Mouse (Mus musculus): ENCODE results near the gene Ccng1. TPM values are rescaled to one million over a fixed set of nuclear protein-coding genes. Genes with fewer than 3 reads are reported as not detected.

Ccng1 gene
- polyA plus RNA-seq (2015; fragmentation: Nextera tagmentation; extraction: Ambion mirVana), result 31.7 and 35.5 TPM in 2 replicates

GRCm38 (mm10) chr11:40755109-40755627 lies at the start of gene Ccng1:
Gene Ccng1 (minus strand): TSS chr11:40755311.
- H3K4me2 ChIP-seq (replicated peaks), result peak within 1 kb of the TSS; percentile 84
- no peak within 1 kb of the TSS for H3K27ac ChIP-seq

DNA sequence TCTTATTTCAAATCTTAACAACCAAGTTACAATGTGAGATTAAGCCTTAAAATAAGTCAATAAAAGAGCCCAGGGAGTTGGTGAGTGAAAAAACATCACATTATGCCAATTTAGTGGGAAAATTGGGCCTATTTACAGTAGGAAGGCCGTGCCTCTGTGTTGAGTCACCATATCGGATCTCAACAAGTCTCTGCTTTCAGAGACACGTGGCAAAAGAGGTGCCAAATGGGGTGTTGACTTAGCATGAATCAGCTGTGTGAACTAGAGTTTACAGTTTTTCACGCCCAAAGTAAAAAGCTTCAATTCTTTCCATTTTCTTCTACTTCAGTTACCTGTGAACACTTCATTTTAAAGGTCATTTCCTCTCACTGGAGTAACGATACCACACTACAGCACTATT lies 35.2 kb upstream of the Ccng1 start:
- Histone ChIP-seq H3K9me3 (no peaks in the 10 kb centered on the region), H3K4me3 (no peak overlapping the region), H3K27me3 (no peaks in the 10 kb centered on the region), H3K36me3 (no peaks in the 10 kb centered on the region), H3K27ac (no peak overlapping the region), H3K4me1 (no peaks in the 10 kb centered on the region), H3K4me2 (replicated peaks) (no peak overlapping the region), H3K9ac (no peak overlapping the region)
- no peak for ATAC-seq (ENCODE audit: low FRiP score, low read depth)
- WGBS, result 52% methylated on average over 5 of the region's 5 CpGs

More at GRCm38 (mm10) chr11:40755109-40755627, at the start of gene Ccng1:
- WGBS, result 0% methylated on average over 25 of the region's 25 CpGs
- H3K4me3 ChIP-seq, result peak within 1 kb of the TSS; percentile 79
- no peaks in the 10 kb centered on the region for H3K9me3 ChIP-seq
- no peaks in the 10 kb centered on the region; the same call in 1 of the 2 replicates for H3K27me3 ChIP-seq
- H3K4me1 ChIP-seq, result peaks cover 18% of the 10 kb centered on the region
- H3K36me3 ChIP-seq, result peaks cover 7% of the 10 kb centered on the region
- peak; percentile 99 for ATAC-seq (ENCODE audit: low FRiP score, low read depth)
- H3K9ac ChIP-seq, result peak within 1 kb of the TSS; percentile 85

- no peaks in the 10 kb centered on the region for H3K36me3 ChIP-seq
- ATAC-seq (ENCODE audit: low FRiP score, low read depth), result no peak
- H3K27me3 ChIP-seq, result no peaks in the 10 kb centered on the region
- no peaks in the 10 kb centered on the region for H3K9me3 ChIP-seq
- no peak overlapping the region for H3K9ac ChIP-seq
- no peak overlapping the region for H3K27ac ChIP-seq
- WGBS, result 78% methylated on average over 4 of the region's 4 CpGs
- no peak overlapping the region for H3K4me2 ChIP-seq (replicated peaks)
- H3K4me1 ChIP-seq, result no peaks in the 10 kb centered on the region
- H3K4me3 ChIP-seq, result no peak overlapping the region
These were observed 34.6 kb upstream of the Ccng1 start for GRCm38 (mm10) chr11:40789701-40790100.

- ATAC-seq (ENCODE audit: low FRiP score, low read depth), result no peak
- no peak overlapping the region for H3K4me2 ChIP-seq (replicated peaks)
- H3K36me3 ChIP-seq, result no peaks in the 10 kb centered on the region
- H3K27me3 ChIP-seq, result no peaks in the 10 kb centered on the region
- no peaks in the 10 kb centered on the region for H3K9me3 ChIP-seq
- no peaks in the 10 kb centered on the region for H3K4me1 ChIP-seq
- no peak overlapping the region for H3K27ac ChIP-seq
- no peak overlapping the region for H3K4me3 ChIP-seq
- H3K9ac ChIP-seq, result no peak overlapping the region
- 75% methylated on average over 2 of the region's 2 CpGs for WGBS
These were observed 31.8 kb upstream of the Ccng1 start for GRCm38 (mm10) chr11:40786900-40787299.

GRCm38 (mm10) chr11:40784326-40784725 lies 29.2 kb upstream of the Ccng1 start:
- Histone ChIP-seq H3K36me3 (no peaks in the 10 kb centered on the region), H3K27me3 (no peaks in the 10 kb centered on the region), H3K4me2 (replicated peaks) (no peak overlapping the region), H3K9me3 (no peaks in the 10 kb centered on the region), H3K4me1 (no peaks in the 10 kb centered on the region), H3K9ac (no peak overlapping the region), H3K4me3 (no peak overlapping the region), H3K27ac (no peak overlapping the region)
- WGBS, result 73% methylated on average over 8 of the region's 8 CpGs
- no peak for ATAC-seq (ENCODE audit: low FRiP score, low read depth)

DNA sequence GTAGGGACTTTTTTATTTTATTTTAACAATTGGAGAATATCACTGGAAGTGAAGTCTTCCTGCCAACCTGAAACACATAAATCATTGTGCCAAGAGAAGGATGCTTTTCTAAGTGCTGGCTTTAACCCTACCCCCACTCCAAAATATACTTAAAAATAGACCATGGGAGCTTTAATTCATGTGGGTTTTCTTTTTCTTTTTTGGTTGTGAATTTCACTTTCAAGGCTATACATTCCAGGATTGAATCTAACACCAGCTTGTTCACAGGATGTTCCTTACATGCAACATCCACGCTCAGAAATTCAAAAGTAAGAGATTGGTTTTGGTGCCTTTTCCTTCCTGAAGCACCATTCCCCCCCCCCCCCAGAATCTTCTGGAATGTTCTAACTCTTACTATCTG lies 28.2 kb upstream of the Ccng1 start:
- Histone ChIP-seq H3K4me1 (no peaks in the 10 kb centered on the region), H3K9ac (no peak overlapping the region), H3K27me3 (no peaks in the 10 kb centered on the region), H3K9me3 (no peaks in the 10 kb centered on the region), H3K4me2 (replicated peaks) (no peak overlapping the region), H3K27ac (no peak overlapping the region), H3K36me3 (no peaks in the 10 kb centered on the region), H3K4me3 (no peak overlapping the region)
- ATAC-seq (ENCODE audit: low FRiP score, low read depth), result no peak
- 81% methylated on average over 1 of the region's 1 CpGs for WGBS

GRCm38 (mm10) chr11:40781857-40782256 lies 26.7 kb upstream of the Ccng1 start:
- no peak overlapping the region for H3K4me3 ChIP-seq
- no peaks in the 10 kb centered on the region for H3K4me1 ChIP-seq
- no peak overlapping the region for H3K4me2 ChIP-seq (replicated peaks)
- no peaks in the 10 kb centered on the region for H3K27me3 ChIP-seq
- no peaks in the 10 kb centered on the region for H3K9me3 ChIP-seq
- no peak overlapping the region for H3K27ac ChIP-seq
- 70% methylated on average over 2 of the region's 2 CpGs for WGBS
- ATAC-seq (ENCODE audit: low FRiP score, low read depth), result no peak
- H3K9ac ChIP-seq, result no peak overlapping the region
- no peaks in the 10 kb centered on the region for H3K36me3 ChIP-seq

DNA sequence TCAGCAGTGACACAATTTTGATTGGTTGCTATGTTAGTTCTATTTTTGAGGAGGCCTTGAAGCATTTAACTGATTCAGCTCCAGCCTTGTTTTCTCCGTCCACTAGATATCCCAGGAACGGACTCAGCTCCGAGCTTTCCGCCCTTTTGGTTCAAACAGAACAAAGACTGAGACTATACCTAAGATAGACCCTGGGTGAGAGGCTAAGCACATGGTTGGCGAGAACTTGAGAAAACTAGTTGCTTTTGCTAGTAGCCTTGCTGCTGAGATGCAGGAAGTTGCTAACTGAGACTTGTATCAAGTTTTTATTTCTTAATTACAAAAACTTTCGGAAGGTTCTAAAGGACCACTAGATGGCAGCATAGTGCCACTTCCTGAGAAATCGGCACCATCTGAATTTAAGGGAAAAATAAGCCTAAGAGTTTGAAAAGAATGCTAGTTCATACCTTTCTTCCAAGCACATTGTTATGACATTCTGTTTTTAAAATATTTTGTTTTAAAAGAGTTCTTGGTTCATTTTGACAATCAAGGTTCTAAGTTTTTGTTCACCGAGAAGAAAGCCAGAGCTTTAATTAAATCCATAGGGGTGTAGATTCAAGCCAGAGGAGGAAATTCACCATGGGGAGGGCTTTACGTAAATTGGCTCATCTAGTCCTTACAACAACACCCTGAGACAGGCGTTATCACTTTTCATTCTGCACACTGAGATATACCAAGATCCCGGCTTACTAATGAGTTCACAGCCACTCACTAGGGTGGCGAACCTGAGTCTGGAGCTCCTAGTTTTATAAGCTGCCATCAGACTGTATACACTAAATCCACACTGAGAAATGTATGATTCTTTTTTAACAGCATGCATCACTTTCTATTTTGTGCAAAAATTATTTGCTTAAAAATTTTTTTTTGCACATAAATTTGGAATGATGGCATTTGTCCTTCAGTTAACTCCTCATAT lies 20.5 kb upstream of the Ccng1 start:
- Histone ChIP-seq H3K9me3 (no peaks in the 10 kb centered on the region), H3K9ac (no peak overlapping the region), H3K4me3 (0 out of 2 replicates have a peak overlapping the region, but pooled peaks have one; percentile 3), H3K27ac (no peak overlapping the region), H3K27me3 (no peaks in the 10 kb centered on the region), H3K4me2 (replicated peaks) (peak overlapping the region; percentile 44), H3K36me3 (no peaks in the 10 kb centered on the region), H3K4me1 (no peaks in the 10 kb centered on the region)
- no peak; the same call in 1 of the 2 replicates for ATAC-seq (ENCODE audit: low FRiP score, low read depth)
- 39% methylated on average over 12 of the region's 12 CpGs for WGBS

GRCm38 (mm10) chr11:40764690-40765089 lies 9.6 kb upstream of the Ccng1 start:
- Histone ChIP-seq H3K4me3 (no peak overlapping the region), H3K4me2 (replicated peaks) (no peak overlapping the region), H3K36me3 (no peaks in the 10 kb centered on the region), H3K27ac (no peak overlapping the region), H3K27me3 (no peaks in the 10 kb centered on the region; the same call in 1 of the 2 replicates), H3K4me1 (no peaks in the 10 kb centered on the region), H3K9me3 (no peaks in the 10 kb centered on the region), H3K9ac (no peak overlapping the region)
- WGBS, result 82% methylated on average over 4 of the region's 4 CpGs
- ATAC-seq (ENCODE audit: low FRiP score, low read depth), result no peak

DNA sequence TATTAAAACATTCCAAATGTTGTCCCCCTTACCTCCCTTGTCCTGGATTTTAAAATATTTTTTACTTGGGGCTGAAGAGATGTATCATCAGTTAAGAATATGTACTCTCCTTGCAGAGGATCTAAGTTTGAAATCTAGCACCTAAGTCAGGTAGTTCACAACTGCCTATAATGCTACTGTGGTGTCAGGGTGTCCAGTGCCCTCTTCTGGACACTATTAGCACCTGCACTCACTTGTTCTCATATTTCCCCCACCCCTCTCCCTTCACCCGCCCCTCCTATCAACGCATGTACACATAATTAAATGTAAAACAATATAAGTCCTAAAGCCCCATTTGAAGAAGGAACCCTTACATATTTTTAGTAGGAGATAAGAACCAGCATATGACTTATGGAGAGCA lies 8.3 kb upstream of the Ccng1 start:
- no peaks in the 10 kb centered on the region for H3K4me1 ChIP-seq
- no peak overlapping the region for H3K9ac ChIP-seq
- H3K27ac ChIP-seq, result no peak overlapping the region
- no peaks in the 10 kb centered on the region; the same call in 1 of the 2 replicates for H3K27me3 ChIP-seq
- H3K4me3 ChIP-seq, result no peak overlapping the region
- no peak overlapping the region for H3K4me2 ChIP-seq (replicated peaks)
- no peak for ATAC-seq (ENCODE audit: low FRiP score, low read depth)
- no peaks in the 10 kb centered on the region for H3K36me3 ChIP-seq
- no peaks in the 10 kb centered on the region for H3K9me3 ChIP-seq
- WGBS, result 21% methylated on average over 2 of the region's 2 CpGs

DNA sequence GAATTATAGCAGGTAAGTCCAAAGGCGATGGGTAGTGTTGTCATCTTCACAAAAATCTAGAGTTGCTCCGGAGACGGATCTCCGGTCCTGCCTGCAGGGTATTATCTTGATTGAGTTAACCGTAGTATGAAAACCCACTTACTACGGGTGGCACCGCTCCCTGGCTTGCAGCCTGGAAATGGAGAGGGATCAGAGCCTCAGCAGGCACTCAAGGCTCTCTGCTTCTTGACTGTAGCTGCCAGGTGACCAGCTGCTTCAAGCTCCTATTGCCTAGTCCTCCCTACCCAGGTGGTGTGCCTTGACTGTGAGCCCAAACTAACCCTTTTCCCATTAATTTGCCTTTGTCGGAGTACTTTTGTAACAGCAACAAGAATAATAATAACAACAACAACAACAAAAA lies 4.8 kb upstream of the Ccng1 start:
- no peaks in the 10 kb centered on the region; the same call in 1 of the 2 replicates for H3K27me3 ChIP-seq

GRCm38 (mm10) chr11:40755968-40756367 lies 857 bp upstream of the Ccng1 start:
- peak overlapping the region; percentile 84 for H3K4me2 ChIP-seq (replicated peaks)
- no peaks in the 10 kb centered on the region; the same call in 1 of the 2 replicates for H3K27me3 ChIP-seq
- H3K36me3 ChIP-seq, result peaks cover 7% of the 10 kb centered on the region; the same call in 1 of the 2 replicates
- H3K4me1 ChIP-seq, result peaks cover 18% of the 10 kb centered on the region
- no peak overlapping the region for H3K4me3 ChIP-seq
- 86% methylated on average over 8 of the region's 8 CpGs for WGBS
- H3K27ac ChIP-seq, result no peak overlapping the region
- no peak overlapping the region for H3K9ac ChIP-seq
- H3K9me3 ChIP-seq, result no peaks in the 10 kb centered on the region
- ATAC-seq (ENCODE audit: low FRiP score, low read depth), result no peak

More for the DNA sequence above, 4.8 kb upstream of the Ccng1 start:
- Histone ChIP-seq H3K36me3 (no peaks in the 10 kb centered on the region), H3K9me3 (no peaks in the 10 kb centered on the region), H3K9ac (no peak overlapping the region), H3K4me1 (no peaks in the 10 kb centered on the region), H3K4me2 (replicated peaks) (no peak overlapping the region), H3K4me3 (no peak overlapping the region), H3K27ac (no peak overlapping the region)
- WGBS, result 87% methylated on average over 8 of the region's 8 CpGs
- ATAC-seq (ENCODE audit: low FRiP score, low read depth), result no peak

Data from limb, embryonic 13.5 days (tissue).